Comparison of ENCODE assay signal across 19 mouse cellular contexts in the genomic region with DNA sequence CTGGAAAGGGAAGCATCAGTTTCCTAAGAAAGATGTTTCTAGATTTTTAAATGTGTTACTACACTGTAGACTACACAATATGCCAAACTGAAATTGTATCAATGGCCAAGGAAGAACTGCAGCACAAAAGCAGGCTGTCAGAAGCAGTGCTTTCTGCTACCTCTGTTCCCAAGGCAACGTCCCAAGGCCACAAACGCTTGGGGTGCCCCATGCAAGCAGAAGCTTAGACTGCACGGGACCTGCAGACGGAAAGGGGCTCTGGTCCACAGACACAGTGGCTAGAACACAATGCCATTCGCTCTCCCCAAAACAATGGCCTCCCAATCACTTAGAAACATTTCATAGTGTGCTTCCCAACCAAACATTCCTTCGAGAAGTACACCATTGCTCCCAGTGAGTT. TPM values are rescaled to one million over a fixed set of nuclear protein-coding genes. Genes with fewer than 3 reads are reported as not detected.
DNase-seq lines count a peak whose midpoint lies in the region; ATAC-seq and TF ChIP-seq lines count a peak whose summit lies in the region.
"Had no signal": no experiment of that assay in that cellular context is flagged by ENCODE, and none has a peak within 500 bp of the region (broad histone marks: within the 10 kb centered on the region; RNA-seq: fewer than 3 reads in every experiment).

No protein-coding gene starts in this region.

- H3K4me2 ChIP-seq in midbrain, postnatal 0 days (ENCODE audit: low read depth, low read length, poor library complexity, severe bottlenecking) = no peak overlapping the region
- no peak overlapping the region for H3K4me2 ChIP-seq in hindbrain, embryonic 13.5 days
- no peak overlapping the region for H3K4me2 ChIP-seq in midbrain, embryonic 16.5 days (ENCODE audit: low read length)
- H3K4me2 ChIP-seq: heart, embryonic 11.5 days; limb, embryonic 12.5 days; neural tube, embryonic 13.5 days had no signal

- peak overlapping the region; percentile 46 for H3K27ac ChIP-seq in midbrain, embryonic 10.5 days (replicated peaks)
- H3K27ac ChIP-seq in midbrain, postnatal 0 days (ENCODE audit: low read depth, low read length) = no peak overlapping the region
- peak overlapping the region; percentile 48 for H3K27ac ChIP-seq in hindbrain, embryonic 13.5 days
- H3K27ac ChIP-seq in midbrain, embryonic 16.5 days (ENCODE audit: low read length) = no peak overlapping the region
- H3K27ac ChIP-seq: limb, embryonic 12.5 days; liver, embryonic 14.5 days; neural tube, embryonic 13.5 days had no signal

- no peak for TF ChIP-seq CTCF in midbrain, postnatal 0 days (IDR thresholded peaks at IDR 0.05)

- H3K4me3 ChIP-seq in midbrain, embryonic 10.5 days = no peak overlapping the region
- no peak overlapping the region for H3K4me3 ChIP-seq in midbrain, postnatal 0 days (ENCODE audit: low read depth, low read length)
- no peak overlapping the region for H3K4me3 ChIP-seq in hindbrain, embryonic 13.5 days
- H3K4me3 ChIP-seq in midbrain, embryonic 16.5 days (ENCODE audit: low read depth, low read length) = no peak overlapping the region
- H3K4me3 ChIP-seq: limb, embryonic 12.5 days; neural tube, embryonic 13.5 days had no signal

- peak; percentile 61 for DNase-seq in midbrain, embryonic 10.5 days (ENCODE audit: low spot score)
- no peak for DNase-seq in midbrain, postnatal 0 days (ENCODE audit: low spot score)
- DNase-seq in embryo, embryonic 11 days = peak; percentile 52
- no peak for DNase-seq in spleen, adult 18-20 months
- no peak for DNase-seq in spleen, postnatal 4 days (ENCODE audit: low spot score in 2 of 2)
- DNase-seq: cerebellum, adult 11-12 months; gastrocnemius, postnatal 36 days; kidney, adult 18-20 months; kidney, postnatal 36 days; layer of hippocampus, postnatal 36 days; lung, postnatal 10 days; right cerebral cortex, adult 18-20 months had no signal

- H3K4me1 ChIP-seq in midbrain, embryonic 10.5 days = peaks cover 35% of the 10 kb centered on the region
- H3K4me1 ChIP-seq in midbrain, postnatal 0 days (ENCODE audit: insufficient read depth, low read length) = no peaks in the 10 kb centered on the region
- H3K4me1 ChIP-seq in hindbrain, embryonic 13.5 days (replicated peaks) = peaks cover 22% of the 10 kb centered on the region
- H3K4me1 ChIP-seq in midbrain, embryonic 16.5 days (ENCODE audit: control insufficient read depth, insufficient read depth, low read length) = peaks cover 3% of the 10 kb centered on the region

- ATAC-seq in midbrain, postnatal 0 days (ENCODE audit: low FRiP score) = no peak
- no peak for ATAC-seq in hindbrain, embryonic 13.5 days (ENCODE audit: low FRiP score)
- ATAC-seq in midbrain, embryonic 16.5 days = peak; percentile 65

- H3K9ac ChIP-seq in midbrain, postnatal 0 days (replicated peaks; ENCODE audit: low read length, poor library complexity, severe bottlenecking) = no peak overlapping the region
- H3K9ac ChIP-seq in hindbrain, embryonic 13.5 days = no peak overlapping the region
- H3K9ac ChIP-seq in midbrain, embryonic 16.5 days (ENCODE audit: low read depth, low read length) = no peak overlapping the region
- H3K9ac ChIP-seq: limb, embryonic 12.5 days; liver, embryonic 14.5 days; neural tube, embryonic 13.5 days had no signal

- 34% methylated on average over 6 of the region's 6 CpGs for WGBS in midbrain, embryonic 10.5 days
- 17% methylated on average over 6 of the region's 6 CpGs for WGBS in midbrain, postnatal 0 days
- WGBS in hindbrain, embryonic 13.5 days = 20% methylated on average over 6 of the region's 6 CpGs
- 11% methylated on average over 6 of the region's 6 CpGs for WGBS in midbrain, embryonic 16.5 days

- H3K36me3 ChIP-seq in midbrain, embryonic 10.5 days = peaks cover 5% of the 10 kb centered on the region; the same call in 1 of the 2 replicates
- no peaks in the 10 kb centered on the region for H3K36me3 ChIP-seq in midbrain, postnatal 0 days (ENCODE audit: insufficient read depth, low read length)
- no peaks in the 10 kb centered on the region for H3K36me3 ChIP-seq in hindbrain, embryonic 13.5 days
- H3K36me3 ChIP-seq in midbrain, embryonic 16.5 days (ENCODE audit: control insufficient read depth, insufficient read depth, low read length) = no peaks in the 10 kb centered on the region
- H3K36me3 ChIP-seq: G1E; limb, embryonic 12.5 days had no signal

- no peaks in the 10 kb centered on the region for H3K27me3 ChIP-seq in midbrain, embryonic 10.5 days (ENCODE audit: low read depth, poor library complexity, severe bottlenecking)
- no peaks in the 10 kb centered on the region for H3K27me3 ChIP-seq in midbrain, postnatal 0 days (ENCODE audit: insufficient read depth, low read length)
- no peaks in the 10 kb centered on the region for H3K27me3 ChIP-seq in hindbrain, embryonic 13.5 days
- no peaks in the 10 kb centered on the region for H3K27me3 ChIP-seq in midbrain, embryonic 16.5 days (ENCODE audit: control insufficient read depth, insufficient read depth, low read depth, low read length)
- H3K27me3 ChIP-seq: limb, embryonic 12.5 days; neural tube, embryonic 13.5 days had no signal

- H3K9me3 ChIP-seq in midbrain, embryonic 10.5 days (replicated peaks) = peaks cover 4% of the 10 kb centered on the region; the same call in 1 of the 2 replicates
- no peaks in the 10 kb centered on the region for H3K9me3 ChIP-seq in midbrain, postnatal 0 days (ENCODE audit: low read length)
- H3K9me3 ChIP-seq in hindbrain, embryonic 13.5 days = no peaks in the 10 kb centered on the region
- H3K9me3 ChIP-seq in midbrain, embryonic 16.5 days (replicated peaks; ENCODE audit: control insufficient read depth, low read length, poor library complexity, severe bottlenecking) = 0 out of 2 replicates have a peak, but pooled peaks cover 3% of the 10 kb centered on the region
- H3K9me3 ChIP-seq: neural tube, embryonic 13.5 days had no signal

RNA-seq across cellular contexts. Expression of a gene that starts 59.4 kb away (rescaled TPM):
- 17.6 and 20.5 TPM in 2 replicates for polyA plus RNA-seq in midbrain, embryonic 10.5 days (2016; fragmentation: Nextera tagmentation; extraction: Ambion mirVana)
- 24.0 and 34.2 TPM in 2 replicates for total RNA-seq in midbrain, postnatal 0 days (2014; rRNA removed)
- polyA plus RNA-seq in midbrain, postnatal 0 days (2015; fragmentation: Nextera tagmentation; extraction: Ambion mirVana) = 20.4 and 22.6 TPM in 2 replicates
- 41.0 and 41.7 TPM in 2 replicates for polyA plus RNA-seq in hindbrain, embryonic 13.5 days (2015; fragmentation: Nextera tagmentation; extraction: Ambion mirVana)
- polyA plus RNA-seq in midbrain, embryonic 16.5 days (2015; fragmentation: Nextera tagmentation; extraction: Ambion mirVana) = 27.3 and 28.5 TPM in 2 replicates
- polyA plus RNA-seq: G1E had no signal

Comparison
In these comparisons a context has a peak if more than half of its experiments do, and no peak if none do; other contexts are left out.
1. DNase-seq: peak in midbrain, embryonic 10.5 days (single experiment) and embryo, embryonic 11 days (single experiment); none in midbrain, postnatal 0 days (single experiment), spleen, adult 18-20 months (0 of 2) and spleen, postnatal 4 days (0 of 2).
2. H3K27ac ChIP-seq: peak in midbrain, embryonic 10.5 days (single experiment) and hindbrain, embryonic 13.5 days (single experiment); none in midbrain, postnatal 0 days (single experiment) and midbrain, embryonic 16.5 days (single experiment).